Mouse (Mus musculus) forebrain, embryonic 12.5 days (tissue): Measurements from ENCODE around the gene Hlcs. TPM values are rescaled to one million over a fixed set of nuclear protein-coding genes. Genes with fewer than 3 reads are reported as not detected.

ENCODE experiments used
- ATAC-seq: fragments of 200-750 bp; cut with Nextera tagmentation; 2 replicates; pipeline ENCODE4 v1.8.0; 2017; ENCODE audit warnings: moderate TSS enrichment; ENCODE audit not compliant: low FRiP score
- H3K27ac ChIP-seq: fragments of 300-500 bp; sonication (generic); 2 replicates; pipeline ENCODE4 v1.5.1; 2016; ENCODE audit warnings: mild to moderate bottlenecking
- H3K27me3 ChIP-seq: fragments of 300-500 bp; sonication (generic); 2 replicates; pipeline ENCODE4 v1.6.1; 2016; ENCODE audit warnings: mild to moderate bottlenecking
- H3K36me3 ChIP-seq: fragments of 300-500 bp; sonication (generic); replicated peaks from 2 replicates; pipeline ENCODE4 v1.6.1; 2016; ENCODE audit warnings: mild to moderate bottlenecking
- H3K4me1 ChIP-seq: fragments of 300-500 bp; sonication (generic); 2 replicates; pipeline ENCODE4 v1.6.1; 2016
- H3K4me2 ChIP-seq: fragments of 300-500 bp; sonication (generic); 2 replicates; pipeline ENCODE4 v1.6.1; 2016; ENCODE audit warnings: mild to moderate bottlenecking, moderate library complexity
- H3K4me3 ChIP-seq: fragments of 300-500 bp; sonication (generic); replicated peaks from 2 replicates; pipeline ENCODE4 v1.5.1; 2016; ENCODE audit warnings: mild to moderate bottlenecking
- H3K9ac ChIP-seq: fragments of 300-500 bp; sonication (generic); 2 replicates; pipeline ENCODE4 v1.6.1; 2016; ENCODE audit warnings: mild to moderate bottlenecking
- H3K9me3 ChIP-seq: fragments of 300-500 bp; sonication (generic); 2 replicates; pipeline ENCODE4 v1.6.1; 2016
- WGBS: fragments of 180-500 bp; shearing (Covaris S2); methylation state at CpG from one replicate; pipeline ENCODE4 v1.1.7; 2016; 5-methylcytosine and 5-hydroxymethylcytosine counted together
- polyA plus RNA-seq: library from polyadenylated mRNA; unstranded; fragments of >200 nt; fragmentation: Nextera tagmentation; extraction: Ambion mirVana; gene quantifications from 2 replicates; pipeline ENCODE4 v1.2.1, GENCODE M21; 2016

Hlcs gene
- polyA plus RNA-seq, 1 experiment from 2014 or later = 13.6 TPM

- H3K4me3 ChIP-seq = no peak overlapping the region
- no peaks in the 10 kb centered on the region for H3K9me3 ChIP-seq
- 0 out of 2 replicates have a peak overlapping the region, but pooled peaks have one; percentile 22 for H3K27ac ChIP-seq
- H3K27me3 ChIP-seq = peaks cover 84% of the 10 kb centered on the region
- H3K4me1 ChIP-seq = peaks cover 47% of the 10 kb centered on the region
- no peak overlapping the region for H3K9ac ChIP-seq
- ATAC-seq = peak; percentile 22
- H3K4me2 ChIP-seq = peak overlapping the region; percentile 38
- 14% methylated on average over 16 of the region's 16 CpGs for WGBS
- H3K36me3 ChIP-seq = no peaks in the 10 kb centered on the region
Measured at GRCm38 (mm10) chr16:94178441-94179220, 134.7 kb downstream of the Hlcs start.

- Histone ChIP-seq H3K4me1 (peaks cover 47% of the 10 kb centered on the region), H3K4me3 (no peak overlapping the region)
- WGBS = 85% methylated on average over 21 of the region's 21 CpGs
Measured at GRCm38 (mm10) chr16:94176997-94177857, 136.1 kb downstream of the Hlcs start.

DNA sequence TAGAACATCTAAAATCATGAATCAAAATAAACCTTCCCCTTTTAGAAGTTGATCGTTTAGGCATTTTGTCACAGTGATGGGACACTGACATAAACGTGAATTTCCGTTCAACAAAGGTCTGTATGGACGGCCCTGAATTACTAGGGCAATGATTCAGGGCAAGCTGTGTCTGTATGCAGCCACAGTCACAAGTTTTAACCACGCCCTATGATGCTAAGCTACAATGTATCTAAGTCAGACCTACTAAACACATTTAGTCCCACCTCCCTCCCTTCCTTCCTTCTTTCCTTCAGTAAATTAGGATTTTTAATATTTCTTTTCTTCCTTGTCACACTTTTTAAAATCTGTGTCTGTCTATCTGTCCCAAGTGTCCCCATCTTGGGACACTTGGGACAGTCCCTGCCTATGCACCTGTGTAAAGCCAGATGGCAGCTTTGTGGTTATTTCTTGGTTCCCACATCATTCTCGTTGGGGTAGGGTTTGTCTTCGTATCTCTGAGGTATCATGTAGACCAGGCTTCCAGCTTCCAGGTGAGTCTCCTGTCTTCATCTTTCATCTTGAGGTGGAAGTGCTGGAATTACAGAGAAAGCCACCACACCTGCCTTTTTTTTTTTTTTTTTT is 137.9 kb downstream of the Hlcs start:
- Histone ChIP-seq H3K4me3 (no peak overlapping the region), H3K9me3 (no peaks in the 10 kb centered on the region), H3K4me1 (peaks cover 42% of the 10 kb centered on the region), H3K36me3 (no peaks in the 10 kb centered on the region), H3K9ac (no peak overlapping the region), H3K27me3 (peaks cover 81% of the 10 kb centered on the region), H3K27ac (no peak overlapping the region), H3K4me2 (no peak overlapping the region)
- WGBS = 86% methylated on average over 7 of the region's 7 CpGs
- ATAC-seq = no peak

More at GRCm38 (mm10) chr16:94176997-94177857, 136.1 kb downstream of the Hlcs start:
- ATAC-seq = no peak
- H3K36me3 ChIP-seq = no peaks in the 10 kb centered on the region
- no peaks in the 10 kb centered on the region for H3K9me3 ChIP-seq
- no peak overlapping the region for H3K27ac ChIP-seq
- no peak overlapping the region for H3K4me2 ChIP-seq
- peaks cover 83% of the 10 kb centered on the region for H3K27me3 ChIP-seq
- H3K9ac ChIP-seq = no peak overlapping the region

DNA sequence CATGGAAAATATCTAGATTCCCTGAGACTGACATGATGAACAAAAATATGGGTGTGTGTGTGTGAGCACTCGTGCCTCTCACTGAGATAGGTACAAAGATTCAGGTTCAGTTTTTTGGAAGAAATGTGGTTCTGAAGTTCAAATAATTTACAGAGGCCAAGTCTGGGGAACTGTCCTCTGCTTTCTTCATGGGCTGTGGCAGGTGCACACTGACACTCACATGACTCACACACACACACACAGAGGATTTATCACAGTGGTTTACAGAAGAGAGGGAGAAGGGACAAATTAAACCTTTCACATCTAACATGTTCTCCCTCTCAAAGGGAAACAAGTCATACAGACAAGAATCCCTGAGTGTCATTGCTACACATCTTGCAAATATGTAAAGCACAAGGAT is 140.0 kb downstream of the Hlcs start:
- WGBS = 81% methylated on average over 1 of the region's 1 CpGs
- Histone ChIP-seq H3K9me3 (no peaks in the 10 kb centered on the region), H3K9ac (no peak overlapping the region), H3K4me2 (no peak overlapping the region), H3K27me3 (peaks cover 90% of the 10 kb centered on the region), H3K36me3 (no peaks in the 10 kb centered on the region), H3K4me3 (no peak overlapping the region), H3K27ac (no peak overlapping the region), H3K4me1 (peaks cover 28% of the 10 kb centered on the region)
- ATAC-seq = no peak

- H3K4me3 ChIP-seq = no peak overlapping the region
Measured at GRCm38 (mm10) chr16:94170218-94170617, 143.2 kb downstream of the Hlcs start.

DNA sequence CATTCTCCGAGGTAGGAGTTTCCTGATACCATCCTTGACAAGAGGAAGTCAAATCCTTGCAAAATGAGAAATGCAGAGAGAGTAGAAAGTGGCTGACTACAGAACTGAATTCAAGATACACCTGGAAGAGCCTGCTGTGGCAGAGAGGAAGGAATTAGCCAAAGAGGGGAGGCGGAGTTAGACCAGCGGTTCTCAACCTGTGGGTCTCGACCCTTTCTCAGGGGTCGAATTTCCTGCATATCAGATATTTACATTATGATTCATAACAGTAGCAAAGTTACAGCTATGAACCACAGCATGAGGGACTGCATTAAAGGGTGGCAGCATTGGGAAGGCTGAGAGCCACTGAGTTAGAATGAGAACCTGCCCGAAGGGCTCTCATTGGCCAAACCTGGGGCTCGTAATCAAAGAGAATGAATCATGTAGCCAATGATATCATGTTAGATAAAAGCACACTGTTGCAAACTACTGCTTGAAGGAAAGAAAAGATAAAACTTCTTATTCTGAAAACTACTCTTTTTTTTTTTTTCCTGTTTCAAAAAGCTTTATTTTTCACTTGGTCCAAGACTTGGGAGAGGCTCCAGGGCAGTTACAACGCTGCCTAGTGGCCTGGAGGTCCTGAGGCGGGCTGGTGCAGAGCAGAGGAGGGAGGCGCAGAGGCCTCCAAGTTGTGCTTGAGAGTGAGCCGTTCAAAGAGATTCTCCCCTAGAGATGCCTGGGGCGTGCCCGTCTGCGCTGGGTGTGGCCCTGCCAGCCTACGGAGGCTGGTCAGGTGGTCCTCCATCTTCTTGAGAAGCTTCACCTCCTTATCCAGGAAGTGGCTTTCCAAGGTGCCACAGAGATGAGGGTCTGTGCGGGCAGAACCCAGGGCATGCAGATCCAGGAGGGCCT is 144.5 kb downstream of the Hlcs start:
- Histone ChIP-seq H3K9ac (no peak overlapping the region), H3K36me3 (no peaks in the 10 kb centered on the region), H3K4me2 (no peak overlapping the region), H3K9me3 (no peaks in the 10 kb centered on the region), H3K4me3 (no peak overlapping the region), H3K4me1 (peaks cover 25% of the 10 kb centered on the region), H3K27ac (no peak overlapping the region), H3K27me3 (peaks cover 81% of the 10 kb centered on the region)
- 90% methylated on average over 16 of the region's 16 CpGs for WGBS
- no peak for ATAC-seq

More at GRCm38 (mm10) chr16:94170218-94170617, 143.2 kb downstream of the Hlcs start:
- 10% methylated on average over 4 of the region's 4 CpGs for WGBS
- H3K4me2 ChIP-seq = peak overlapping the region; percentile 13; the same call in 1 of the 2 replicates
- H3K27ac ChIP-seq = no peak overlapping the region
- ATAC-seq = peak; percentile 44
- H3K4me1 ChIP-seq = peaks cover 12% of the 10 kb centered on the region
- H3K36me3 ChIP-seq = no peaks in the 10 kb centered on the region
- H3K9ac ChIP-seq = no peak overlapping the region
- no peaks in the 10 kb centered on the region for H3K9me3 ChIP-seq
- H3K27me3 ChIP-seq = peaks cover 84% of the 10 kb centered on the region

GRCm38 (mm10) chr16:94164978-94165377 is 148.4 kb downstream of the Hlcs start:
- Histone ChIP-seq H3K36me3 (no peaks in the 10 kb centered on the region), H3K4me1 (peaks cover 26% of the 10 kb centered on the region), H3K4me3 (no peak overlapping the region), H3K27me3 (peaks cover 71% of the 10 kb centered on the region), H3K27ac (no peak overlapping the region), H3K9ac (no peak overlapping the region), H3K9me3 (no peaks in the 10 kb centered on the region), H3K4me2 (no peak overlapping the region)
- no peak for ATAC-seq
- 41% methylated on average over 5 of the region's 5 CpGs for WGBS

GRCm38 (mm10) chr16:94164236-94164635 is 149.1 kb downstream of the Hlcs start:
- H3K4me3 ChIP-seq = no peak overlapping the region
- no peaks in the 10 kb centered on the region for H3K9me3 ChIP-seq
- H3K4me1 ChIP-seq = peaks cover 24% of the 10 kb centered on the region
- no peak overlapping the region for H3K27ac ChIP-seq
- no peak overlapping the region for H3K4me2 ChIP-seq
- no peaks in the 10 kb centered on the region for H3K36me3 ChIP-seq
- peak; percentile 78 for ATAC-seq
- peaks cover 67% of the 10 kb centered on the region for H3K27me3 ChIP-seq
- 17% methylated on average over 7 of the region's 7 CpGs for WGBS
- no peak overlapping the region for H3K9ac ChIP-seq

- Histone ChIP-seq H3K4me3 (no peak overlapping the region), H3K9me3 (no peaks in the 10 kb centered on the region), H3K27ac (no peak overlapping the region), H3K4me2 (no peak overlapping the region), H3K27me3 (peaks cover 56% of the 10 kb centered on the region), H3K4me1 (peaks cover 24% of the 10 kb centered on the region), H3K9ac (no peak overlapping the region), H3K36me3 (no peaks in the 10 kb centered on the region)
- no peak for ATAC-seq
- 91% methylated on average over 11 of the region's 11 CpGs for WGBS
Measured at GRCm38 (mm10) chr16:94163051-94163450, 150.3 kb downstream of the Hlcs start.

DNA sequence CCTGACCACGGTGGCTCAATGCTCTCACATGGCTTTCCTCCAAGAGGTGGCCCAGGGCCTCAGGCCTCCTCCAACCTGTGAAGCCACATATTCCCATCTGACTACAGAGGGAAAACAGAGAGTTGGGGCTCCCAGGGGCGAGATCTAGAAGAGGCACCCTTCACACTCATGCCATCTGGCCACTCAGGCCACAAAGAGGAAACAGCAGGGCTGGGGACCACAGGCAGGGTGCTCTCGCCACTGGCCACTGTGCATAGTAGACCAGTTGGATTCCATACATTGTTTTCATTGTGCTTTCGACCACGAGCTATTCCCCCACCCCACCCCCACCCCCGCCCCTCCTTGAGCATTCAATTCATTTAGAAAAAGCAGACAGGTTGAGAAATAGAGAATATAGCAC is 151.4 kb downstream of the Hlcs start:
- no peak overlapping the region for H3K9ac ChIP-seq
- no peak for ATAC-seq
- WGBS = 40% methylated on average over 6 of the region's 6 CpGs
- peaks cover 48% of the 10 kb centered on the region for H3K27me3 ChIP-seq
- H3K4me1 ChIP-seq = peaks cover 24% of the 10 kb centered on the region
- no peaks in the 10 kb centered on the region for H3K36me3 ChIP-seq
- H3K27ac ChIP-seq = no peak overlapping the region
- H3K9me3 ChIP-seq = no peaks in the 10 kb centered on the region
- no peak overlapping the region for H3K4me3 ChIP-seq
- no peak overlapping the region for H3K4me2 ChIP-seq

GRCm38 (mm10) chr16:94157819-94158218 is 155.6 kb downstream of the Hlcs start:
- no peak for ATAC-seq
- Histone ChIP-seq H3K9me3 (no peaks in the 10 kb centered on the region), H3K4me1 (peaks cover 21% of the 10 kb centered on the region), H3K36me3 (no peaks in the 10 kb centered on the region), H3K4me2 (no peak overlapping the region), H3K9ac (no peak overlapping the region), H3K27ac (no peak overlapping the region), H3K4me3 (no peak overlapping the region), H3K27me3 (peaks cover 29% of the 10 kb centered on the region)
- WGBS = 80% methylated on average over 8 of the region's 8 CpGs
